Mouse (Mus musculus): ENCODE measurements around the gene Nop56. TPM values are rescaled to one million over a fixed set of nuclear protein-coding genes. Genes with fewer than 3 reads are reported as not detected.

The Nop56 gene
- total RNA-seq (2012; rRNA removed) (425 and 556 TPM in 2 replicates), polyA plus RNA-seq (2012; ENCODE audit: insufficient read depth in 1 of 2, insufficient read length in 2 of 2, low read depth in 1 of 2, low replicate concordance in 2 of 2, missing spikeins in 1 of 2) (1,000 to 10,000 TPM in 1 of 2 experiments, 100 to 1,000 TPM in 1; 594 to 1,867 TPM)

DNA sequence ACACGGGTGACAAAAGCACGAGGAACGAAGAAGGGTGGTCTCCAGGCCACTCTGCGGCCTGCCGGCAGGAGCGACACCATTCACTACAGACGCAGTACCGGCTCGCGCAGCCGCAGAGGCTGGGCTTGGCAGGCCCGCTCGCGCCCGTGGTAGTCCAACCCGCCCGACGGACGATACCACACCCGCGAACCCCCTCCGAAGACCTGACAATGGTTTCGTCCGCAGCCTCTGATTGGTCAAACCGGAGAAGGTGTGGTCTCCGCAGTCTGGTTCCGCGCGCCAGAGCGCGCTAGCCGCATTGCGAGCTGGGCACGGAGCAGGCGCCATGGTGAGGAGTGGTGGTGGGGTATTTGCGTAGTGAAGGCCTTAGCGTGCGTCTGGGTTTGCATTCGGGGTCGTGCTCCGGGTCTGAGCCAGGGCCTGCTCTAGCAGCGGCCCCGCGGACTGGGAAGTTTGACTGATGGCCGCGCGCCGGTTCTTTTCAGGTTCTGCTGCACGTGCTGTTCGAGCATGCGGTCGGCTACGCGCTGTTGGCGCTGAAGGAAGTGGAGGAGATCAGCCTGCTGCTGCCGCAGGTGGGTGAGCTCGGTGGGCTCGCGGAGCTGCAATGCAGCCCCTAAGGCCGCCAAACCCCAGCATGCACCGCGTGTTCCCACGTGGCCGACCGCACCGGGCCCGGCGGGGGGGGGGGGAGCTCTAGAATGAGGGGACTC is at the start of gene Nop56:
Nop56 (plus strand) TSS at position 282 of the 713 bp plus-strand sequence.
- Histone ChIP-seq H3K9me3 (replicated peaks; ENCODE audit: insufficient read depth, low read length) (no peaks in the 10 kb centered on the region), H3K79me2 (ENCODE audit: control insufficient read depth, insufficient read depth, low read length, poor library complexity) (peaks cover 43% of the 10 kb centered on the region), H3K27ac (ENCODE audit: control insufficient read depth, low read depth, low read length) (peak within 1 kb of the TSS; percentile 93), H3K27me3 (ENCODE audit: control insufficient read depth in 1 of 2, insufficient read depth in 2 of 2, low read length in 2 of 2) (no peaks in the 10 kb centered on the region), H3K36me3 (ENCODE audit: control insufficient read depth in 1 of 2, insufficient read depth in 2 of 2, low read length in 2 of 2) (peaks cover 14 to 23% of the 10 kb centered on the region in 2 experiments), H3K4me1 (ENCODE audit: control insufficient read depth in 1 of 2, insufficient read depth in 2 of 2, low read length in 2 of 2) (peaks cover 3 to 10% of the 10 kb centered on the region in 2 experiments; a peak in 2 of 4 replicates), H3K9ac (ENCODE audit: control insufficient read depth, low read depth, low read length, poor library complexity, severe bottlenecking) (peak within 1 kb of the TSS; percentile 100), H3K4me3 (ENCODE audit: control insufficient read depth in 1 of 2, insufficient read depth in 1 of 2, low read depth in 2 of 2, low read length in 2 of 2) (peak within 1 kb of the TSS; percentile 86 to 96)
- DNase-seq (ENCODE audit: low read depth, low spot score): peak; percentile 98
- TF ChIP-seq POLR2AphosphoS5 (IDR thresholded peaks at IDR 0.05; ENCODE audit: borderline replicate concordance, low read depth, low read length): peak; percentile 94; the same call in 1 of the 2 replicates
- peak; percentile 100 for TF ChIP-seq NELFE (IDR thresholded peaks at IDR 0.05; ENCODE audit: low read depth, low read length)
- TF ChIP-seq GABPA (IDR thresholded peaks at IDR 0.05; ENCODE audit: low read depth, low read length): no peak
- no peak; the same call in 1 of the 2 replicates for TF ChIP-seq BHLHE40 (IDR thresholded peaks at IDR 0.05; ENCODE audit: borderline replicate concordance, low read depth, low read length)
- no peak for TF ChIP-seq ZKSCAN1 (IDR thresholded peaks at IDR 0.05; ENCODE audit: low read depth, low read length)
- TF ChIP-seq ZNF384 (IDR thresholded peaks at IDR 0.05; ENCODE audit: low read depth, low read length): no peak
- TF ChIP-seq MAFK (IDR thresholded peaks at IDR 0.05; ENCODE audit: borderline replicate concordance, low read depth, low read length): no peak
- TF ChIP-seq NRF1 (IDR thresholded peaks at IDR 0.05; ENCODE audit: insufficient read depth, low read depth, low read length, poor library complexity, severe bottlenecking): peak; percentile 88
- TF ChIP-seq HCFC1 (IDR thresholded peaks at IDR 0.05; ENCODE audit: low read depth, low read length): peak; percentile 83
- no peak for TF ChIP-seq MEF2A (IDR thresholded peaks at IDR 0.05; ENCODE audit: extremely low read depth, insufficient replicate concordance, low read depth, low read length, poor library complexity, severe bottlenecking)
- no peak for TF ChIP-seq TAL1 (IDR thresholded peaks at IDR 0.05; ENCODE audit: low read length)
- TF ChIP-seq ZMIZ1 (IDR thresholded peaks at IDR 0.05; ENCODE audit: low read depth, low read length): peak; percentile 99
- TF ChIP-seq TBP (IDR thresholded peaks at IDR 0.05; ENCODE audit: low read depth, low read length): peak; percentile 98
- TF ChIP-seq ETS1 (IDR thresholded peaks at IDR 0.05; ENCODE audit: low read depth, low read length): 0 out of 2 replicates have a peak, but pooled peaks have one; percentile 8
- TF ChIP-seq UBTF (IDR thresholded peaks at IDR 0.05; ENCODE audit: borderline replicate concordance, insufficient read depth, low read depth, low read length): no peak
- peak; percentile 82 for TF ChIP-seq SIN3A (IDR thresholded peaks at IDR 0.05; ENCODE audit: low read length)
- no peak for TF ChIP-seq ZC3H11A (IDR thresholded peaks at IDR 0.05; ENCODE audit: low read depth, low read length)
- peak in 1 of 3 experiments; percentile 12; a peak in 1 of 6 replicates for TF ChIP-seq CTCF (IDR thresholded peaks at IDR 0.05 in 2 of 3, conservative IDR thresholded peaks at IDR 0.05 in 1 of 3; ENCODE audit: control insufficient read depth in 1 of 3, insufficient read depth in 1 of 3, low read depth in 2 of 3, low read length in 3 of 3, poor library complexity in 1 of 3, severe bottlenecking in 1 of 3)
- no peak for TF ChIP-seq CHD2 (IDR thresholded peaks at IDR 0.05; ENCODE audit: low read length)
- TF ChIP-seq USF2 (IDR thresholded peaks at IDR 0.05; ENCODE audit: borderline replicate concordance in 1 of 2, insufficient read depth in 1 of 2, low read depth in 1 of 2, low read length in 2 of 2): no peak
- TF ChIP-seq JUND (IDR thresholded peaks at IDR 0.05; ENCODE audit: low read depth, low read length): no peak
- TF ChIP-seq RCOR1 (IDR thresholded peaks at IDR 0.05; ENCODE audit: low read depth, low read length): no peak
- TF ChIP-seq POLR2AphosphoS2 (IDR thresholded peaks at IDR 0.05; ENCODE audit: low read length): peak; percentile 99
- TF ChIP-seq POLR2A (IDR thresholded peaks at IDR 0.05; ENCODE audit: control insufficient read depth in 1 of 2, insufficient read depth in 1 of 2, low read depth in 1 of 2, low read length in 2 of 2, poor library complexity in 1 of 2): peak; percentile 96 to 99
- peak; percentile 87 for TF ChIP-seq TCF12 (IDR thresholded peaks at IDR 0.05; ENCODE audit: low read depth, low read length)
- TF ChIP-seq RAD21 (IDR thresholded peaks at IDR 0.05; ENCODE audit: low read depth, low read length): no peak
- TF ChIP-seq ELF1 (IDR thresholded peaks at IDR 0.05; ENCODE audit: low read depth, low read length): peak; percentile 48
- no peak; the same call in 1 of the 2 replicates for TF ChIP-seq MAZ (IDR thresholded peaks at IDR 0.05; ENCODE audit: low read depth, low read length)
- TF ChIP-seq CHD1 (IDR thresholded peaks at IDR 0.05; ENCODE audit: low read depth, low read length): peak; percentile 99
- TF ChIP-seq SMC3 (IDR thresholded peaks at IDR 0.05; ENCODE audit: low read depth, low read length): no peak
- TF ChIP-seq MYC (IDR thresholded peaks at IDR 0.05; ENCODE audit: low read depth, low read length): peak; percentile 96
- TF ChIP-seq GATA1 (IDR thresholded peaks at IDR 0.05; ENCODE audit: low read depth, low read length): no peak
- TF ChIP-seq EP300 (IDR thresholded peaks at IDR 0.05; ENCODE audit: low read depth in 1 of 2, low read length in 2 of 2): no peak
- TF ChIP-seq USF1 (IDR thresholded peaks at IDR 0.05; ENCODE audit: low read depth, low read length): peak; percentile 85
- TF ChIP-seq MXI1 (IDR thresholded peaks at IDR 0.05; ENCODE audit: low read depth, low read length): peak; percentile 95
